Mouse (Mus musculus) gonadal fat pad, adult 2 months (tissue): ENCODE results near the gene Olfr1214. TPM values are rescaled to one million over a fixed set of nuclear protein-coding genes. Genes with fewer than 3 reads are reported as not detected.
"Not testable (repeated sequence)": the region's sequence is repeated elsewhere in the genome, so short reads cannot be mapped to it uniquely, and the experiment has no call there.

ENCODE experiments used
- DNase-seq: peaks from one replicate; pipeline ENCODE4 v3.0.0-alpha.2; 2012; ENCODE audit warnings: low read depth
- polyA plus RNA-seq: library from polyadenylated mRNA; depleted of rRNA; stranded (reverse); fragments of >200 nt; gene quantifications from 2 replicates; pipeline ENCODE4 v1.2.3, GENCODE M21; 2012; rRNA removed

Olfr1214 gene
- not detected in 2 replicates for polyA plus RNA-seq

DNA sequence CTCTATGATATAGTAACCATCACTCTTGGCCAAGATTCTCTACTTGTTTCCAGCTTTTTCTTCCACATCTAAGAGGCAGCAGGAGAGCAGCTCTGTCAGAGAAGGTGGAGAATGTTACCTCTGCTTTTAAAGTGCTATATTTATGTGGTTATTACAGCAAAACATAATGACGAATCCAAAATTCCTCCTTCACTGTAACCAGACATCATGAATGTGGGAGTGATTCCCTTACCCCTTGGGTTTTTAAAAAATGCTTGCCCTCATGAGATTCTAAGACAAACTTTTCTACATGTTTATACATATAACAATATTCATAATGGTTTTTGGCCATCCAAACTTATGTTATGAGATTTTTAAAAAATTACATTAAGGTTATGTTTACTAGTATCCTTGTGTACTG, at the start of gene Olfr1214:
Olfr1214 (minus strand) TSS at position 101 of the 400 bp plus-strand sequence.
- no peak for DNase-seq

DNA sequence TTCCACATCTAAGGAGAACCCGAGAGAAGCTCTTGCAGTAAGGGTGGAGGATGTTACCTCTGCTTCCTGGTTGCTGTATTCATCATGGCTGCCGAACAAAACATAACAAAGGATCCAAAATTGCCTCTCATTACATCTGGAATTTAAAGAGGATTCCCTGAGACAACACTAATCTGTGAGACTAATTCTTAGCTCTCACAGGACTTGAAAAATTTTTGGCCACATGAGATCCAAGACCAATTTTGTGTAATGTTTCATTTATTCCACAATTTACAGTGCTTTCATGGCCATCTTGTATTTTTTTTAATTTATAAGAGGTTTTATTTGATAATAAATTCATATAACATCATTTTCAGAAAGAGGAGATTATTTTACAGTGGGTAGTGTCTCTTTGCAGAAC, 39.5 kb upstream of the Olfr1214 start, which contains the start of gene Olfr1217:
Olfr1217 (minus strand) TSS at position 101 of the 400 bp plus-strand sequence.
- DNase-seq: no peak

DNA sequence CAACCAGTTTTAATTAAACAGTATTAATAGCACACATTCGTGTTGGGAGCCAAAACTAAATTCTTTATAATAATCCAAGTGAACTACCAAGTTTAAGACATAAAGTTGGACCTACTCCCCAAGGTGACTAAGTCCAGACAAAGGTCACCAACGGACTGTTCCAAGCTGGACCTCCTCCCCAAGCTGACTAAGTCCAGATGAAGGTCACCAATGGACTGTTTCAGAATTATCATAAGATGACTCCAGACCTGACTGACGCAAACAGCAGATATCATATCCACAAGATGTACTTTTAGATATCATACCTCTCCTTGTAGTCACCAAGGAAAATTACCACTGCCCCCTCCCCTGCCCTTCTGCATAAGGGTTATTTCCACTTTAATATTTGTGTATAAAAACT, 29.0 kb upstream of the Olfr1214 start:
- not testable (repeated sequence) for DNase-seq

DNA sequence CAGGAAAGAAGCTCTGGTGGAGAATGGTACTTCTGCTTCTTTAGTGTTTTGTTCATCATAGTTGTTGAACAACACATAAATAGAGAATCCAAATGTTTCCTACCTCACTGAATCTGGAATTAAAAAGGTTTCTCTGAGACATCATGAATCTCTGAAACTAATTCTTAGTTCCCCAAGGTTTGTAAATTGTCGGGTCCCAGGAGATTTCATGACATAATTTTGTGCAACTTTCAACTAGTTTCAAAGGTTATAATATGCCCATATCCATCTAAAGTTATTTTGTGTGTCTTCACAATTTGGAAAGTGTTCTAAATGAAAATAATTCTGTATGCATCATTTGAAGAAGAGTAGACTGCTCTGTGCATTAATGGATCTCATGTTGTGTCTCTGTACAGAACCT, 25.8 kb upstream of the Olfr1214 start, which contains the start of gene Olfr1216:
Olfr1216 (minus strand) TSS at position 101 of the 400 bp plus-strand sequence.
- DNase-seq: no peak

DNA sequence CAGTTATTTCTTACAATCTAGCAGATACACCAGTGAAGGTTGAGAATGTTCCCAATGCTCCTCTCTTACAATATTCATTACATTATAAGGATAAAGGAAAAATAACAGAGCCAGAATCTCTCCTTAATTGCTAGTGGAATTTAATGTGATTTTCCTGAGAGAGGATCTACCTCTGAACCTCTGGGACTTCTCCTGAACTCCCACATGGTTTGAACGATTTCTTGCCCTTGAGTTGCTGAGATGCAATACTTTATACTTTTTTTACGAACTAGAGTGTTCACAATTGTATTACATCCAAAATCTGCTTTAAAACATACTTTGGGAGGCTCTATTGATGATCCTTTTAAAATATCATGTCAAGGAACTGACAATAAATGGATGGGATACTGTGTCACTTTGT, 14.4 kb upstream of the Olfr1214 start, which contains the start of gene Olfr1215:
Olfr1215 (minus strand) TSS at position 101 of the 400 bp plus-strand sequence.
- no peak for DNase-seq

DNA sequence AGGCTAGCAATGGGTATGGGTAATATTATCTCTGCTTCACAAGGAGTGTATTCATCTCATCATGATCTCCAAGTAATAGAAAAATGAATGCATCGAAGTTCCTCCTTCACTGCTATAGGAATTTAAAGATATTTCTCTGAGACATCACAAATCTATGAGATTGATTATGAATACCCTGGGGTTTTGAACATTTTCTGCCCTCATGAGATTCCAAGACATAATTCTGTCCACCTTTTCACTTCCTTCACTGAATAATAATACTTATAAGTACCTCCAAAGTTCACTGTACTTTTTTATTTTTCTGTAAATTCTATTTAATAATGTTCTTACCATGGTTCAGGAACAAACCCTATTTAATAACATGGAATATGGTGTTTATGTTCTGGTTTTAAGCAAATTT, 12.3 kb downstream of the Olfr1214 start, which contains the start of gene Gm13762:
Gm13762 (minus strand) TSS at position 101 of the 400 bp plus-strand sequence.
- no peak for DNase-seq

DNA sequence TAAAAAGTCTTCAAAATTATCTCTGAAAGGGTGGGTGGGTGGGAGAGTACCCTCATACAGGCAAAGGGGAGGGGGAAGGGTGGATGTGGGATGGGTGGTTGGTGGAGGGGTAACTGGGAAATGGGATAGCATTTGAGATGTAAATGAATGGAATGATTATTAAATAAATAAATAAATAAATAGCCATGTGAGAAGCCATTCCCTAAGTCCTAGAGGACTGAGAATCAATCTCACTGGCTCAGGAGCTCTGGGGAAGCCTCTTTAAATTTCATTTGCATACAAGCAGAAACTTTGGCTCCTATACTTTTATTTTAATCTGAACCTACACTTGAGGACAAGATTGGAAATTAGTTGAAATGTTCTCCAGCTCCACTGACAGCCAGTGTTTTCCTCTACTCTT, 38.8 kb downstream of the Olfr1214 start, which contains the start of gene Olfr1212:
Olfr1212 (plus strand) TSS at position 301 of the 400 bp plus-strand sequence.
- DNase-seq: no peak

DNA sequence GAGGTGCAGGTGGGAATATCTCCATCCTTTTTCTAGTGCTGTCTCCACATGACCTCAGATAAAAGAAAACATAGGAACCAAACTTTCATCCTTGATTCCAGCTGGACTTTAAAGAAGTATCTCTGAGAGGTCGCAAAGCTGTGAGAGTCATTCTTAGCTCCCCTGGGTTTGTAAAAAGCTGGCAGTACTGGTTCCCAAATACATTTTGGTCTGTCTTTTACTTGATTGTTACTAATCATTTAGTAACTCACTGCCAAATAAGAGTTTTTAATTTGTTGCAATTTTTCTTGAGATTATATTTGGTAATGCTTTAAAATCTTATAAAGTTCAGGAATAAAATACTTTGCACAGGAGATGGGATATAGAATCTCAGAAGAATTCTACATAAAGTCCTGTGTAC, 54.4 kb downstream of the Olfr1214 start, which contains the start of gene Olfr1211:
Olfr1211 (minus strand) TSS at position 101 of the 400 bp plus-strand sequence.
- DNase-seq: no peak

Other genes with a start within 250 kb of the Olfr1214 start
- not detected in 2 replicates for gene Olfr1198, start 241.3 kb downstream of the Olfr1214 start, polyA plus RNA-seq
- not detected in 2 replicates for gene Olfr1199, start 232.2 kb downstream of the Olfr1214 start, polyA plus RNA-seq
- not detected in 2 replicates for gene Olfr1200, start 222.2 kb downstream of the Olfr1214 start, polyA plus RNA-seq
- gene Olfr1201, start 199.6 kb downstream of the Olfr1214 start, polyA plus RNA-seq: not detected in 2 replicates
- gene Olfr1202, start 178.2 kb downstream of the Olfr1214 start, polyA plus RNA-seq: not detected in 2 replicates
- not detected in 2 replicates for gene Olfr1205, start 162.9 kb downstream of the Olfr1214 start, polyA plus RNA-seq
- not detected in 2 replicates for gene Olfr1204, start 143.4 kb downstream of the Olfr1214 start, polyA plus RNA-seq
- not detected in 2 replicates for gene Olfr1206, start 129.4 kb downstream of the Olfr1214 start, polyA plus RNA-seq
- not detected in 2 replicates for gene Olfr1208, start 90.3 kb downstream of the Olfr1214 start, polyA plus RNA-seq
- gene Olfr1209, start 77.5 kb downstream of the Olfr1214 start, polyA plus RNA-seq: not detected in 2 replicates
- gene Olfr1211, start 54.5 kb downstream of the Olfr1214 start, polyA plus RNA-seq: not detected in 2 replicates
- gene Olfr1212, start 38.7 kb downstream of the Olfr1214 start, polyA plus RNA-seq: not detected in 2 replicates
- gene Gm13762, start 12.4 kb downstream of the Olfr1214 start, polyA plus RNA-seq: not detected in 2 replicates
- not detected in 2 replicates for gene Olfr1215, start 14.3 kb upstream of the Olfr1214 start, polyA plus RNA-seq
- gene Olfr1216, start 25.7 kb upstream of the Olfr1214 start, polyA plus RNA-seq: not detected in 2 replicates
- not detected in 2 replicates for gene Olfr1217, start 39.4 kb upstream of the Olfr1214 start, polyA plus RNA-seq
- not detected in 2 replicates for gene Olfr1218, start 68.5 kb upstream of the Olfr1214 start, polyA plus RNA-seq
- gene Olfr1219, start 90.9 kb upstream of the Olfr1214 start, polyA plus RNA-seq: not detected in 2 replicates
- gene Olfr1220, start 114.2 kb upstream of the Olfr1214 start, polyA plus RNA-seq: not detected in 2 replicates
- gene Olfr1221, start 124.6 kb upstream of the Olfr1214 start, polyA plus RNA-seq: not detected in 2 replicates
- gene Olfr1222, start 140.4 kb upstream of the Olfr1214 start, polyA plus RNA-seq: not detected in 2 replicates
- gene Olfr1223, start 158.9 kb upstream of the Olfr1214 start, polyA plus RNA-seq: not detected in 2 replicates
- not detected in 2 replicates for gene Olfr1224-ps1, start 171.4 kb upstream of the Olfr1214 start, polyA plus RNA-seq
- not detected in 2 replicates for gene Olfr1225, start 182.0 kb upstream of the Olfr1214 start, polyA plus RNA-seq
- gene Olfr1226, start 207.4 kb upstream of the Olfr1214 start, polyA plus RNA-seq: not detected in 2 replicates